Mouse (Mus musculus): Measurements from ENCODE around the gene March9. TPM values are rescaled to one million over a fixed set of nuclear protein-coding genes. Genes with fewer than 3 reads are reported as not detected.

March9 gene
- 1.1 and 1.2 TPM in 2 replicates for polyA plus RNA-seq (2021; fragmentation: Nextera tagmentation)
- long read RNA-seq, experiment 1, partial matches to known transcripts: 0 of 1 reads
- long read RNA-seq, experiment 1, other reads (novel, unspliced or antisense): 1 of 1 reads
- long read RNA-seq, experiment 2, partial matches to known transcripts: 3 of 3 reads
- long read RNA-seq, experiment 2, other reads (novel, unspliced or antisense): 0 of 3 reads

GRCm38 (mm10) chr10:127059968-127060916 is at the start of gene March9:
TSS of gene March9 (minus strand) at chr10:127060184.

GRCm38 (mm10) chr10:127075080-127075479 is 15.1 kb upstream of the March9 start, which contains the start of gene Agap2:
TSS of gene Agap2 (plus strand) at chr10:127075284.

GRCm38 (mm10) chr10:127070190-127071121 is 10.5 kb upstream of the March9 start, which contains the start of gene Tspan31:
TSS of gene Tspan31 (minus strand) at chr10:127070264.

GRCm38 (mm10) chr10:127063239-127063872 is 3.4 kb upstream of the March9 start, which contains the start of gene Cdk4:
TSS of gene Cdk4 (plus strand) at chr10:127063534.

DNA sequence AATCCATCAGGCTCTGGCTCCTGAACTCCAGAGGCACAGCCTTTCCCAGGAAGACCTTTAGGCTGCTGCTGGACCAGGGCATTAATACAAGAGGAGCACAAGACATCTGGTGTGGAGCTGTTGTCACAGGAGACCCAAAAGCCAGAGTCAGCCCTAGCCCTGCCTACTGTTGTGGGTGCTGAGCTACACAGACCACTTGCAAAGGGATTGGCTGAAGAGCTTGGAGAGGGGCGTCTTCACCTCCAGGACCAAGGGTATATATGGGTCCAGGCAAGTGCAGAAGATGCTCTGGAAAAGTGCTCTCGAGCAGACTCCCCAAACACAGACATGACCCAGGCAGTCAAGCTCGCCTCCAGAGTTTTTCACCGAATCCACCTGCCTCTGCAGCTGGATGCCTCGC is 12.0 kb downstream of the March9 start, which contains the start of gene Cyp27b1:
Cyp27b1 (plus strand) TSS at position 297 of the 400 bp plus-strand sequence.

GRCm38 (mm10) chr10:127041274-127041766 is 18.7 kb downstream of the March9 start, which contains the start of the genes Mettl1 and Eef1akmt3:
TSS of gene Mettl1 (plus strand) at chr10:127041414.
TSS of gene Eef1akmt3 (minus strand) at chr10:127041513.

GRCm38 (mm10) chr10:127030336-127031296 is 29.4 kb downstream of the March9 start, which contains the start of gene Tsfm:
TSS of gene Tsfm (minus strand) at chr10:127030840.

Other genes with a start within 250 kb of the March9 start
- 23.1 and 27.3 TPM in 2 replicates for gene Atp23, start 158.8 kb downstream of the March9 start, polyA plus RNA-seq (2021; fragmentation: Nextera tagmentation)
- gene Ctdsp2, start 81.5 kb downstream of the March9 start, polyA plus RNA-seq (2021; fragmentation: Nextera tagmentation): 8.6 and 15.8 TPM in 2 replicates
- 0.05 TPM in 1 of 2 replicates, not detected in the other for gene Avil, start 59.5 kb downstream of the March9 start, polyA plus RNA-seq (2021; fragmentation: Nextera tagmentation)
- 50.5 and 52.0 TPM in 2 replicates for gene Tsfm, start 29.3 kb downstream of the March9 start, polyA plus RNA-seq (2021; fragmentation: Nextera tagmentation)
- 6.7 and 16.5 TPM in 2 replicates for gene Mettl1, start 18.8 kb downstream of the March9 start, polyA plus RNA-seq (2021; fragmentation: Nextera tagmentation)
- 0.05 TPM in 1 of 2 replicates, not detected in the other for gene Eef1akmt3, start 18.7 kb downstream of the March9 start, polyA plus RNA-seq (2021; fragmentation: Nextera tagmentation)
- gene Cyp27b1, start 11.9 kb downstream of the March9 start, polyA plus RNA-seq (2021; fragmentation: Nextera tagmentation): not detected in 2 replicates
- 86.2 and 95.5 TPM in 2 replicates for gene Cdk4, start 3.4 kb upstream of the March9 start, polyA plus RNA-seq (2021; fragmentation: Nextera tagmentation)
- gene Tspan31, start 10.1 kb upstream of the March9 start, polyA plus RNA-seq (2021; fragmentation: Nextera tagmentation): 50.4 and 61.0 TPM in 2 replicates
- 17.8 and 20.2 TPM in 2 replicates for gene Agap2, start 15.1 kb upstream of the March9 start, polyA plus RNA-seq (2021; fragmentation: Nextera tagmentation)
- 32.8 and 45.7 TPM in 2 replicates for gene Os9, start 60.9 kb upstream of the March9 start, polyA plus RNA-seq (2021; fragmentation: Nextera tagmentation)
- 76.6 and 91.6 TPM in 2 replicates for gene B4galnt1, start 105.0 kb upstream of the March9 start, polyA plus RNA-seq (2021; fragmentation: Nextera tagmentation)
- gene Slc26a10, start 120.5 kb upstream of the March9 start, polyA plus RNA-seq (2021; fragmentation: Nextera tagmentation): 0.97 and 1.3 TPM in 2 replicates
- gene Arhgef25, start 129.9 kb upstream of the March9 start, polyA plus RNA-seq (2021; fragmentation: Nextera tagmentation): 20.2 and 22.6 TPM in 2 replicates
- 6.7 and 58.5 TPM in 2 replicates for gene Dtx3, start 135.5 kb upstream of the March9 start, polyA plus RNA-seq (2021; fragmentation: Nextera tagmentation)
- gene Pip4k2c, start 151.4 kb upstream of the March9 start, polyA plus RNA-seq (2021; fragmentation: Nextera tagmentation): 77.0 and 83.0 TPM in 2 replicates
- gene Kif5a, start 203.2 kb upstream of the March9 start, polyA plus RNA-seq (2021; fragmentation: Nextera tagmentation): 301 and 323 TPM in 2 replicates
- 277 and 299 TPM in 2 replicates for gene Dctn2, start 206.2 kb upstream of the March9 start, polyA plus RNA-seq (2021; fragmentation: Nextera tagmentation)
- 1.5 and 8.9 TPM in 2 replicates for gene Mbd6, start 228.8 kb upstream of the March9 start, polyA plus RNA-seq (2021; fragmentation: Nextera tagmentation)